Mouse (Mus musculus): ENCODE data around the gene Nme7.

Gene Nme7

GRCm38 (mm10) chr1:164321408-164321807 is 17.5 kb downstream of the Nme7 start:
- no peak for DNase-seq

DNA sequence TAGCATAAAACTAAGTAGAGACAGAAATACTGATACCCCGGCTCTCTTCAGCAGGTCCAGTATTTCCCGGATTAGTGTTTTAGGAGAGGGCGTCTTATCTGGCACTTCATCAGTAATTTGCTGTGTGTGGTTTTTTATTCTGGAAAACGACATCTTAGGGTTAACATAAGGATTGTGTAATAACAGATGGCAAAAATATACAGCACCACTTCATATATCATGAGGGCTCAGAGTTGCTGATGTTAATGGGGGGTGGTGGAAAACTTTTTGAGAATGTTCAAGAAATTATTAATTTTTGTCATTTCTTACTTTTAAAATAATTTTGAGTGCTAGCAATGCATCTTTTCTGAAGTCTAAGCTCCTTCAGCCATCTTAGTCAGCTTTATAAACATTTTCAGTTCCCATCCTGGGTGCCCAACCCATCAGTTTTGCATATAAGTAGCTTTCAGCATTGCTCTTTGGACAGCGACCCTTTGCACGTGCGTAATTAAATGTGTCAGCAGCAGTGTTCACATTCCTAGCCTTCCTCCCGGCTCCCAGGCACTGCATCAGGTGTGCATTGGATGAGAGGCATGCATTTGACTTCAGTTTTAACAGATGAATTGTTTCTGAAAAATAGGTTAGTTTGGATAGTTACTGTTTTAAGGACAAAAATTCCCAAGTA is 19.2 kb downstream of the Nme7 start:
- no peak for DNase-seq

DNA sequence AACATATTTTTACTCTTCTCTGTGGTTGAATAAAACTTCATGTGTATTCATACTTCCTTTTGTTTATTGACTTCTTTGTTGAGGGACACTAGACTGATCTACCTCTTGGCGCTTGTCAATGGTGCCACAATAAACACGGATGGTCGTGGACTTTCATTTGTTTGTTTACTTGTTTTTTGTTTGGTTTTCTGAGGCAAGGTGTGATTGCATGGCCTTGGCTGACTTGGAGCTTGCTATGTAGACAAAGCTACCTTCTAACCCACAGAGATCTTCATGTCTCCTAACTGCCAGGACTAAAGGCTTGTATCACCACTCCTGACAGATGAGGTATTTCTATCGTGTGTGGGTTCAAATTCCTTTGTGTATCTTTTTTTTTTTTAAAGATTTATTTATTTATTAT is 20.3 kb downstream of the Nme7 start:
- no peak for DNase-seq

DNA sequence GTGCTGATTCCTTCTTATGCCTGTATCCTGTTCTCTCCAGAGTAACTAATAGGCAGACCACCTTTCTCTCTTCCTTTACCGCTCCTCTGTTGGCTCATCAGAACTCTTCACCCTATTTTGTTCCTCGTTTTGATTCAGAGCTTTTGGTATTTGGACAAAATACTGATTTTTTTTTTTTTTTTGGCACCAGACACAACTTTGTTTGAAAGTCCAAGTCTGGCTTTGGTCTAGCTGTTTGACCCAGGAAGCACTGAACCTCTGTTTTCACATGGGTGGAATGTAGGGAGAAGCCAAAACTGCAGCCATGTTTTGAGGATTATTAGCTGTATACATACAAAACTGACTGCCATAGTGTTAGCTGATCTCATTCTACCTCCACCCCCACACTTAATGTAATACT is 21.0 kb downstream of the Nme7 start:
- DNase-seq: no peak

DNA sequence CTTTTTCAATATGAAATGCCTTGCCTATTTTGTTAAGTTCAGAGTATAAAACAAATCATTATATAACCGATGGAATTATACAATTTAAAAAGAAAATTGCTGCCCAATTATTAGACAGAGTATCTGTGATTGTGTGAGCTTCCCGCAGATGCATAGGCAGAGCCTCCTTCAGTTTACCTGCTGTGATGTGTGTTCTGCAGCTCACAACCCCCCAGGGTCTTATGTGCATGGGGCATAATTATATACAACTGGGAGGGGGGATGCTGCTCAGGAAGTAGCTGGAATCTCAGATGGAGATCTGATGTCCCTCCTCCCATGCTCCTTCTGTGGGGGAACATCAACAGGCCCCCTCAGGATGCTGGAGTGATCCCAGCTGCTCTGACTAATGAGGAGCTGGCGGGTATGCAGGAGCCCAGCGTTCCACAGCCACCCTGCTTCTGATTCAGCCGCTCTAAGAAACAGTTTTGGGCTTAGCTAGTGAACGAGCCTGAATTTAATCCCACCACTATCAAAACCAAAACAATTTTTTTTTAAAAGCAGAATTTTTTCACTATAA is 22.8 kb downstream of the Nme7 start:
- no peak for DNase-seq

DNA sequence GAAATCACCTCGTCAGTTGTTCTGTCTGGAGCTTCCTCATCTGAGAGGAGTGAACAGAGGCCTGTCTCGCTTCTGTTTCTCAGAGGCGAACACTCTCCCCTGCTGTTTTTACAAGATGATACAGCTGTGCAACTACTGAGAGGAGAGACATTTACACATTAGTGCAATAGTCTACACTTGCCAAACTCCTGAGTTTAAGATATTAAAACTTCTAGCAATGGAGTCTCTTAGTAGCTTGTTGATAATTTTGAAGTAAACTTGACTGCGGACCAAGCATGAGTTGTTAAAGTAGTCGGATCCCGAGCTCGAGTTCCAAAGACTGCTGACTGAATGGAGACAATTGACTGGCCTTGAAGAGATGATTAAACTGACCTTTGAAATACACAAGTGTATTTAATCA is 23.8 kb downstream of the Nme7 start:
- DNase-seq: no peak

GRCm38 (mm10) chr1:164332559-164332958 is 28.6 kb downstream of the Nme7 start:
- no peak for DNase-seq

- no peak for DNase-seq
Observed at GRCm38 (mm10) chr1:164335435-164335834, 31.5 kb downstream of the Nme7 start.

DNA sequence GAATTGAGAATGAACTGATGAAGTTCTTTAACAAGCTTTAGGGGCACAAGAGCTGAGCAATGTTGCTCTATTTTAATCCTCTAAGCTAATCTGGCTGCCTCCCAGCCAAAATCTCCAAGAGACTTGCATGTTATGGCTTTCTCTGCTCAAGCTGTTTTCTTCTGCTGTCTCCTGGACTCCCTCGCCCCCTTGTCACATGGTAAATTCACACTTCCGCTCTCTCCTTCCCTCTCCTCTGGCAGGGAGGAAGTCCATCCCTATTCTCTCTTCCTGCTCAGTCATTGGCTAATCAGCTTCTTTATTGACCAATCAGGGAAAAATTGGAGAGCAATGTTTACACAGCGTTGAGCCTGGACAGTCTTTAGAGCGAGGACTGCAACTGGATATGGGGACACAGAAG is 31.9 kb downstream of the Nme7 start:
- DNase-seq: no peak

DNA sequence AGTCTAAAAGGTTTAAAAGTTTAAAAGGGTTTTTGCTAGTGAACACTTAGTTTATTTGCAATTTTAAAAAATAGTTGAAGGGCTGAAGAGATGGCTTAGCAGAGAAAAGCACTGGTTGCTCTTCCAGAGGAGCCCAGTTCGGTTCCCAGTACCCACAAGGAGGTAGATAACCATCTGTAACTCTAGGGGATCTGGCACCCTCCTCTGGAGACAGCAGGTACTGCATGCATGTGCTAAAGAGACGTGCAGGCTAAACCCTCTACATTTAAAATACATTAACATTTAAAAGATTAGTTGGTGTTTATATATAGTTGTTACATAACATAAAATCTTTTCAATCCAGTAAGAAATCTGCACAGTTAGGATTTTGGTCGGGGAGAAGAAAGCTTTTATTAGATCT is 38.2 kb downstream of the Nme7 start:
- peak; percentile 64 to 65 for DNase-seq

GRCm38 (mm10) chr1:164353443-164353842 is 49.5 kb downstream of the Nme7 start:
- no peak for DNase-seq

DNA sequence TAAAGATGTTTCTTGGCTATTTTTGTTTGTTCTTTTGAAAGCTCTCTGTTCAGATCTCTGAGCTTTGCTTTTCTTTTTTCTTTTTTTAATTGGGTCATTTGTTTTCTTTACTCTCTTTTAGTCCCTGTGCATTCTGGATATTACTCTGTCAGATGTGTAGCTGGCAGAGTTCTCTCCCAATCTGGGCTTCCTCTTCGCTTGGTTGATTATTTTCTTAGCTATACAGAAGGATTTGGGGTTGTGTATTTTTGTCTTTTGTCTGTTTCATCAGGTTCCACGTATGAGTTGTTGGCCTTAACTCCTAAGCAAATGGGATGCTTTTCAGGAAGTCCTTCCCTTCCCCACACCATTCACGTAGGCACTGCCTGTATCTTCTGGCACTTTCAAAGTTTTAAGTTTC is 54.1 kb downstream of the Nme7 start:
- DNase-seq: no peak

- no peak for DNase-seq
Observed at GRCm38 (mm10) chr1:164361997-164362396, 58.1 kb downstream of the Nme7 start.

- DNase-seq: peak; percentile 73 to 76
Observed at GRCm38 (mm10) chr1:164366156-164367128, 62.5 kb downstream of the Nme7 start.

DNA sequence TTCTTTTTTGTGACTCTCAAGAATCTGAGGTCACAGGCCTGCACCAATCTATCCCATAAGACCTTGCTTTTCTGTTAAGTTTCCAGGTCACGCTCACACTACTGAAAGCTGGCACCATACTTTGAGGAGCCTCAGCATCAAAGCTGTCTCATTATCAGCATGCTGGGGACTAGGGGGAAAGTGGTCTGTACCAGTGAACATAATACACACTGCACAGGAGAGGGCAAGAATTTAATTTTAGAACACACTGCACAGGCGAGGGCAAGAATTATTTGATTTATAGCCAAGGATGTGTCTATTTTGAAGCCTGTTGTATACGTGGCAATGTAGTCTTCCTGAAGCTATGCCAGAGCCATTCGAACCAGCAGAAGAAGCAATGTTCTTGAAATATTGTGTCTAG is 64.2 kb downstream of the Nme7 start:
- no peak for DNase-seq

GRCm38 (mm10) chr1:164369781-164370180 is 65.9 kb downstream of the Nme7 start:
- no peak for DNase-seq

DNA sequence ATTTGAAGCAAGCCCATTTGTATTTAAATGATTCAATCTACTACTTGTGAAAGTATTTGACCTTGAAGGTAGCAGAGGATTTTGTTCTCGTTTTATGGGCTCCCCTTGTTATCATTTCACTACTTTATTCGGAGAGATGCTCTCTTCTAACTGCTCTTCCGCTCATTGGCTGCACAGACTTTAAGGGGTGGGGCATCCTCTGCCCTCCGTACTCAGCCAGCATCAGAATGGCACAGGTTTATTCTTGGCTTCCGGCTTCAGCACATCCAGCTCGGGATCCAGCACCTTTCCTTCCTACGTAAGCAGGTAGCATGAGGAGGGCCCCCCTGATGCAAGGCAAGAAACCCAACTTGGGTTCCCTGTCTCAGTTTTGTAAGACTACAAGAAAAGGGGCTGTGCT is 69.1 kb downstream of the Nme7 start:
- DNase-seq: no peak

DNA sequence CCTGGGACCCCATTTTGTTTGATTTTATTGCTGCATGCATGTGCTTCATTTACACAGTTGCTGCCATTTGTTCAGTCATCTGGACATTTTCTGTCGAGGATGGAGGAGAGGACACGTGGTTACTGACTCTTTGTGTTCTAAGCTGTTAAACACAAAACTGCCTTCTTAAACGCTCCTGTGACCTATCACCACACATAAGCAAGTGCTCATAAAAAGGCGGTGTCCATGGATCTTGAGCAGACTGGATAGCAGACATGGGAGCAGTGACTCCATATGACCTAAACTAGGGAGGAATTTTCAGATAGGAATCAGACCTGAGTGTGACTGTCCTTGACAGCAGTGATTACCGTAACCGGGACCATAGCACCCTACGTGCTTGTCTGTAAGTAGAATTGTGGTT is 70.1 kb downstream of the Nme7 start:
- DNase-seq: no peak

DNA sequence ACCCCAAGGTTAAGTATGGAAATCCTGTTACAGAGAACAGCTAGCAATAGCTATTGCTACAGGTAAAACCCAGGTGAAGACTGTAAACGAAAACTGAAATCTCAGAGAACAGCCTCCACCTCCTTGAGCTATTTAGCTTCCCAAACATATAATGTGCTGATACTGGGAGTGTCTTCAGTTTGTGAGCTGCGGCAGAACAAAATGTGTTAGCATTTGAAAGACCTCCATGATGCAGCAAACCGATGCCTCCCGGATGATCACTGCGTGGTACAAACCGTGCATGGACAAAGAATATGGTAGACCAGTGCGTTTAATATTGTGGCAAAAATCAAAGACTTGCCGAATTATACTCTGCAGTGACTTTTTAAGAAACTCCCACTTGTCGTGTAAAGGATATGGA is 71.7 kb downstream of the Nme7 start:
- no peak for DNase-seq

GRCm38 (mm10) chr1:164376761-164377487 is 73.0 kb downstream of the Nme7 start:
- no peak for DNase-seq

- no peak for DNase-seq
Observed at GRCm38 (mm10) chr1:164383621-164384020, 79.7 kb downstream of the Nme7 start.

DNA sequence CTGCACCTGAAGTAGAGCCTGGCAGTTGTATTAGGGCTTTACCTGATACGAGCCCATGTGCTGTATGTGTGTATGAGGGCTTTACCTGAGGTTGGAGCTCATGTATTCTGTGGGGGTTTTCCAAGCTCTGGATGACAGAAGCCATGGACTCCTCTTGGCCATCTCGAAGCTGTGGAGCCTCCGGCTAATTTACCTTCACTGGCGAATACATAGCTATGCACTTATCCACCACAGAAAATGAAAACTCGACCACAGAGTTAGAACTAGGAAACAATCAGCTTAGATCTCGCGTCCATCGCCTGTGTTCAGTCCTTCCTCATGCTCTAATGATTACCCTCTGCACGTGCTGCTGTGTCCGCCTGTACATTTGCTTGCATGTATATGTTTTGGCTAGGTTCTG is 80.4 kb downstream of the Nme7 start:
- DNase-seq: no peak

DNA sequence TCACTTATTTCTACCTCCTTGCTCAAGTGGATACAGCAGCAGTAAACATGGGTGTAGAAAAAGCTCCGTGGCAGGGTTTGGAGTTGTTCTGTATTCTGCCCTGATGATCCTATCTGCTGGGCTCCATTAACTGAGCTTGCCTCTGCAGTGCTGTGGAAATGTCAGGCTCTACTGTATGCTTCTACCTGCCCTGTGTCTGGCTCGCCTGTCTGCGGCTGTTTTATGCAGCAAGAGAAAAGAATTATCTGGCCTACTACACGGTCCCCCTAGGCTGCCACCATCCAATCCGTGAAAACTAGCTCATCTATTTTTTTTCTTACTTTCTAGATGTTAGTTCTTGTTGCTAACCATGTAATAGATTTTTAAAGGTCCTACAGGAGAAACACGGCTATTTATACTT is 81.1 kb downstream of the Nme7 start:
- DNase-seq: no peak
